Mouse (Mus musculus): ENCODE measurements around the gene Thap3. TPM values are rescaled to one million over a fixed set of nuclear protein-coding genes. Genes with fewer than 3 reads are reported as not detected.
A peak's percentile ranks its signal among the peaks of the same experiment; 100 is the strongest.

The Thap3 gene
- total and polyA plus RNA-seq, 2 experiments from 2014 or later, result 19.7 to 48.8 TPM

- peaks cover 5% of the 10 kb centered on the region; the same call in 1 of the 2 replicates for H3K4me1 ChIP-seq (ENCODE audit: insufficient read depth)
- no peak overlapping the region for H3K4me3 ChIP-seq (ENCODE audit: low read depth, low read length)
- 68% methylated on average over 8 of the region's 8 CpGs for WGBS
- H3K9ac ChIP-seq, result 0 out of 2 replicates have a peak overlapping the region, but pooled peaks have one; percentile 10
- peaks cover 26% of the 10 kb centered on the region for H3K36me3 ChIP-seq (ENCODE audit: insufficient read depth)
- H3K27ac ChIP-seq (ENCODE audit: low read depth, low read length), result no peak overlapping the region
- H3K4me2 ChIP-seq (ENCODE audit: low read depth), result no peak overlapping the region
- DNase-seq (no peak), ATAC-seq (no peak)
- H3K9me3 ChIP-seq (ENCODE audit: low read length), result no peaks in the 10 kb centered on the region
- H3K27me3 ChIP-seq (ENCODE audit: insufficient read depth, low read length), result no peaks in the 10 kb centered on the region
- no peak for TF ChIP-seq CTCF (IDR thresholded peaks at IDR 0.05; ENCODE audit: low read depth)
These were observed 2.1 kb downstream of the Thap3 start for GRCm38 (mm10) chr4:151986650-151987049.

- H3K9me3 ChIP-seq (ENCODE audit: low read length), result no peaks in the 10 kb centered on the region
- ATAC-seq, result no peak
- no peak for DNase-seq
- H3K27ac ChIP-seq (ENCODE audit: low read depth, low read length), result no peak overlapping the region
- 45% methylated on average over 10 of the region's 10 CpGs for whole genome bisulfite sequencing
- H3K4me3 ChIP-seq (ENCODE audit: low read depth, low read length), result no peak overlapping the region
- H3K36me3 ChIP-seq (ENCODE audit: insufficient read depth), result peaks cover 19% of the 10 kb centered on the region
- H3K4me2 ChIP-seq (ENCODE audit: low read depth), result no peak overlapping the region
- H3K9ac ChIP-seq, result no peak overlapping the region
- peaks cover 5% of the 10 kb centered on the region; the same call in 1 of the 2 replicates for H3K4me1 ChIP-seq (ENCODE audit: insufficient read depth)
- no peak for TF ChIP-seq CTCF (IDR thresholded peaks at IDR 0.05; ENCODE audit: low read depth)
- no peaks in the 10 kb centered on the region for H3K27me3 ChIP-seq (ENCODE audit: insufficient read depth, low read length)
These were observed 2.9 kb downstream of the Thap3 start for GRCm38 (mm10) chr4:151985886-151986285.

- DNase-seq (no peak), ATAC-seq (no peak)
- 34% methylated on average over 8 of the region's 9 CpGs for WGBS
- TF ChIP-seq CTCF (IDR thresholded peaks at IDR 0.05; ENCODE audit: low read depth), result no peak
- peaks cover 30% of the 10 kb centered on the region for H3K36me3 ChIP-seq (ENCODE audit: insufficient read depth)
- H3K4me2 ChIP-seq (ENCODE audit: low read depth), result no peak overlapping the region
- peaks cover 5% of the 10 kb centered on the region; the same call in 1 of the 2 replicates for H3K4me1 ChIP-seq (ENCODE audit: insufficient read depth)
- no peaks in the 10 kb centered on the region for H3K9me3 ChIP-seq (ENCODE audit: low read length)
- H3K27ac ChIP-seq (ENCODE audit: low read depth, low read length), result no peak overlapping the region
- no peak overlapping the region for H3K4me3 ChIP-seq (ENCODE audit: low read depth, low read length)
- H3K9ac ChIP-seq, result no peak overlapping the region
- no peaks in the 10 kb centered on the region for H3K27me3 ChIP-seq (ENCODE audit: insufficient read depth, low read length)
These were observed 5.2 kb downstream of the Thap3 start for GRCm38 (mm10) chr4:151983560-151983959.

GRCm38 (mm10) chr4:151983043-151983442 lies 5.8 kb downstream of the Thap3 start:
- Histone ChIP-seq H3K36me3 (ENCODE audit: insufficient read depth) (peaks cover 30% of the 10 kb centered on the region), H3K4me2 (ENCODE audit: low read depth) (no peak overlapping the region), H3K4me1 (ENCODE audit: insufficient read depth) (peaks cover 5% of the 10 kb centered on the region; the same call in 1 of the 2 replicates), H3K9me3 (ENCODE audit: low read length) (no peaks in the 10 kb centered on the region), H3K9ac (no peak overlapping the region), H3K27ac (ENCODE audit: low read depth, low read length) (no peak overlapping the region), H3K4me3 (ENCODE audit: low read depth, low read length) (no peak overlapping the region), H3K27me3 (ENCODE audit: insufficient read depth, low read length) (no peaks in the 10 kb centered on the region)
- 72% methylated on average over 17 of the region's 17 CpGs for WGBS
- TF ChIP-seq CTCF (IDR thresholded peaks at IDR 0.05; ENCODE audit: low read depth), result no peak
- DNase-seq (no peak), ATAC-seq (no peak)

GRCm38 (mm10) chr4:151981363-151981762 lies 7.4 kb downstream of the Thap3 start:
- DNase-seq (peak; percentile 92), ATAC-seq (peak; percentile 86)
- WGBS, result 6% methylated on average over 5 of the region's 5 CpGs
- H3K9ac ChIP-seq, result no peak overlapping the region
- H3K36me3 ChIP-seq (ENCODE audit: insufficient read depth), result peaks cover 37% of the 10 kb centered on the region
- H3K4me1 ChIP-seq (ENCODE audit: insufficient read depth), result no peaks in the 10 kb centered on the region
- no peaks in the 10 kb centered on the region for H3K9me3 ChIP-seq (ENCODE audit: low read length)
- no peak overlapping the region for H3K4me2 ChIP-seq (ENCODE audit: low read depth)
- H3K27me3 ChIP-seq (ENCODE audit: insufficient read depth, low read length), result no peaks in the 10 kb centered on the region
- H3K4me3 ChIP-seq (ENCODE audit: low read depth, low read length), result no peak overlapping the region
- peak; percentile 99 for TF ChIP-seq CTCF (IDR thresholded peaks at IDR 0.05; ENCODE audit: low read depth)
- no peak overlapping the region for H3K27ac ChIP-seq (ENCODE audit: low read depth, low read length)

- H3K9me3 ChIP-seq (ENCODE audit: low read length), result no peaks in the 10 kb centered on the region
- no peak overlapping the region for H3K4me2 ChIP-seq (ENCODE audit: low read depth)
- DNase-seq (no peak), ATAC-seq (no peak)
- peak; percentile 57 for TF ChIP-seq CTCF (IDR thresholded peaks at IDR 0.05; ENCODE audit: low read depth)
- no peaks in the 10 kb centered on the region for H3K27me3 ChIP-seq (ENCODE audit: insufficient read depth, low read length)
- H3K9ac ChIP-seq, result no peak overlapping the region
- H3K4me3 ChIP-seq (ENCODE audit: low read depth, low read length), result no peak overlapping the region
- H3K4me1 ChIP-seq (ENCODE audit: insufficient read depth), result no peaks in the 10 kb centered on the region
- WGBS, result 75% methylated on average over 8 of the region's 8 CpGs
- H3K27ac ChIP-seq (ENCODE audit: low read depth, low read length), result no peak overlapping the region
- peaks cover 38% of the 10 kb centered on the region for H3K36me3 ChIP-seq (ENCODE audit: insufficient read depth)
These were observed 8.1 kb downstream of the Thap3 start for GRCm38 (mm10) chr4:151980699-151981098.

GRCm38 (mm10) chr4:151977748-151978147 lies 11.0 kb downstream of the Thap3 start:
- peak; percentile 93 for DNase-seq
- WGBS, result 31% methylated on average over 10 of the region's 10 CpGs
- H3K27me3 ChIP-seq (ENCODE audit: insufficient read depth, low read length), result no peaks in the 10 kb centered on the region
- no peak overlapping the region for H3K4me3 ChIP-seq (ENCODE audit: low read depth, low read length)
- peak; percentile 28 for ATAC-seq
- H3K36me3 ChIP-seq (ENCODE audit: insufficient read depth), result peaks cover 57% of the 10 kb centered on the region
- H3K9ac ChIP-seq, result no peak overlapping the region
- no peak overlapping the region for H3K4me2 ChIP-seq (ENCODE audit: low read depth)
- TF ChIP-seq CTCF (IDR thresholded peaks at IDR 0.05; ENCODE audit: low read depth), result peak; percentile 94
- H3K4me1 ChIP-seq (ENCODE audit: insufficient read depth), result no peaks in the 10 kb centered on the region
- peak overlapping the region; percentile 62; the same call in 1 of the 2 replicates for H3K27ac ChIP-seq (ENCODE audit: low read depth, low read length)
- no peaks in the 10 kb centered on the region for H3K9me3 ChIP-seq (ENCODE audit: low read length)

All from forebrain, postnatal 0 days (tissue).